Mouse (Mus musculus) kidney, embryonic 16.5 days (tissue): ENCODE data around the gene Tubgcp4. TPM values are rescaled to one million over a fixed set of nuclear protein-coding genes. Genes with fewer than 3 reads are reported as not detected.

Experiments used
- ATAC-seq: fragments of 200-750 bp; cut with Nextera tagmentation; 2 replicates; pipeline ENCODE4 v1.8.0; 2017; ENCODE audit warnings: moderate TSS enrichment; ENCODE audit not compliant: low FRiP score, low TSS enrichment
- H3K27ac ChIP-seq: fragments of 300-500 bp; sonication (generic); 2 replicates; pipeline ENCODE4 v1.5.1; 2014; ENCODE audit warnings: low read length
- H3K27me3 ChIP-seq: fragments of 300-500 bp; sonication (generic); 2 replicates; pipeline ENCODE4 v1.6.1; 2014; ENCODE audit warnings: low read length, control low read depth, mixed read lengths; ENCODE audit not compliant: insufficient read depth
- H3K36me3 ChIP-seq: fragments of 300-500 bp; sonication (generic); 2 replicates; pipeline ENCODE4 v1.6.1; 2014; ENCODE audit warnings: low read length, control low read depth, mixed read lengths; ENCODE audit not compliant: insufficient read depth
- H3K4me1 ChIP-seq: fragments of 300-500 bp; sonication (generic); 2 replicates; pipeline ENCODE4 v1.6.1; 2014; ENCODE audit warnings: low read length, control low read depth, mixed read lengths; ENCODE audit not compliant: insufficient read depth
- H3K4me2 ChIP-seq: fragments of 300-500 bp; sonication (generic); replicated peaks from 2 replicates; pipeline ENCODE4 v1.6.1; 2014; ENCODE audit warnings: low read depth, low read length
- H3K4me3 ChIP-seq: fragments of 300-500 bp; sonication (generic); 2 replicates; pipeline ENCODE4 v1.5.1; 2014; ENCODE audit warnings: mild to moderate bottlenecking, low read length
- H3K9ac ChIP-seq: fragments of 300-500 bp; sonication (generic); replicated peaks from 2 replicates; pipeline ENCODE4 v1.6.1; 2014; ENCODE audit warnings: low read length
- H3K9me3 ChIP-seq: fragments of 300-500 bp; sonication (generic); 2 replicates; pipeline ENCODE4 v1.6.1; 2016; ENCODE audit warnings: low read length, control low read depth
- WGBS: fragments of 180-500 bp; shearing (Covaris S2); extraction: QIAGEN DNeasy Blood & Tissue Kit; methylation state at CpG from one replicate; pipeline ENCODE4 v1.1.7; 2014; 5-methylcytosine and 5-hydroxymethylcytosine counted together
- polyA plus RNA-seq: library from polyadenylated mRNA; unstranded; fragments of >200 nt; fragmentation: Nextera tagmentation; extraction: Ambion mirVana; gene quantifications from 2 replicates; pipeline ENCODE4 v1.2.1, GENCODE M21; 2015

Tubgcp4 gene
- polyA plus RNA-seq, 1 experiment from 2014 or later: 56.9 TPM

DNA sequence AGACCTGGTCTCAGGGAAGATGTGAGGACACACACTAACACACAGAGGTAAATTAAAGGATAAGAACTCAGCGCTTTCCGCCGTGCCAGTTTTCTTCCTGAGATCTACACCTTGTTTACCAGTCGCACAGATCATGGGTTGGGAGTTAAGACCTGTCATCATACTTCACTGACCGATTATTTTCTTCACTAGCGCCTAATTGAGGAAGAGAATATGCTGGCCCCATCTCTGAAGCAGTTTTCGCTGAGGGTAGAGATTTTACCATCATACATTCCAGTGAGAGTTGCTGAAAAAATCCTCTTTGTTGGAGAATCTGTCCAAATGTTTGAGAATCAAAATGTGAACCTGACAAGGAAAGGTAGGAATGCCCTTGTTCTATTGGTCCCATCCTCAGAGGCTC, 13.7 kb downstream of the Tubgcp4 start:
- WGBS: 94% methylated on average over 7 of the region's 7 CpGs
- Histone ChIP-seq H3K36me3 (peaks cover 57% of the 10 kb centered on the region), H3K27ac (no peak overlapping the region)

DNA sequence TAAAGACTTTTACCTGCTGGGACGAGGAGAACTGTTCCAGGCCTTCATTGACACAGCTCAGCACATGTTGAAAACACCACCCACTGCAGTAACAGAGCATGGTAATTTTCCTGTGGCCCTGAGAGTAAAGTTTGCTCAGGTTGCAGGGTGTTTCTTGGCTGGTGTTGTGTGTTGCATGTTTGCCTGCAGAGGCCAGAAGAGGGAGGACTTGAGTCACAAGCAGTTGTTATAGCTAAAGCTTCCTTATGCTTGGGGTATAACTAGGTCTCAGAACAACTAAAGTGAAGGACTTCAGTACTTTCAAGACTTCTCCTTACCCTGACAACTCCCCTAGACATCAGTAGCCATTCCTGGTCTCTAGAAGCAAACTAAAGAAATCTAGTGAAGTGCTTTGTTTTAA, 18.1 kb downstream of the Tubgcp4 start:
- H3K9me3 ChIP-seq: no peaks in the 10 kb centered on the region
- WGBS: 68% methylated on average over 1 of the region's 1 CpGs
- no peaks in the 10 kb centered on the region for H3K27me3 ChIP-seq
- H3K36me3 ChIP-seq: peaks cover 72% of the 10 kb centered on the region
- H3K4me1 ChIP-seq: no peaks in the 10 kb centered on the region
- ATAC-seq: no peak
- H3K27ac ChIP-seq: no peak overlapping the region
- no peak overlapping the region for H3K9ac ChIP-seq
- no peak overlapping the region for H3K4me3 ChIP-seq
- no peak overlapping the region for H3K4me2 ChIP-seq

More for the DNA sequence above, 13.7 kb downstream of the Tubgcp4 start:
- Histone ChIP-seq H3K4me1 (no peaks in the 10 kb centered on the region), H3K4me3 (no peak overlapping the region), H3K9me3 (no peaks in the 10 kb centered on the region), H3K27me3 (no peaks in the 10 kb centered on the region), H3K9ac (no peak overlapping the region), H3K4me2 (no peak overlapping the region)
- ATAC-seq: no peak

DNA sequence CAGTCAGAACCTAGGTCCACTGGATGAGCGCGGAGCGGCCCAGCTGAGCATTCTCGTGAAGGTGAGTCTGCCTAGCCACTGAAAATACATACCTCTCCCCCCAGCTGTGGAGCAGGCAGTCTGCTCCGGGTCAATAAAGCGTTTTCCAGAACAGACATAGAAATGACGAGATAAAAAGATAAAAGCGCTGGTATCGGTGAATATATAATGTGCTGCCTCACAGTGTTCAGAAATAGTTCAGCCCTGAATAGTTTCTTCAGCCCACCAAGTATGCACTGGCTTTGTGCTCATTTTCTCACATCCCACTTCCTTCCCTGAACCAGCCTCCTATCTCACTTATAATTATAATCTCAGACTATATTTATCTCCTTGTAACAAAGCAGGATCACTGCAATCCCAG, 25.0 kb downstream of the Tubgcp4 start:
- Histone ChIP-seq H3K27ac (no peak overlapping the region), H3K9ac (no peak overlapping the region), H3K4me2 (no peak overlapping the region), H3K36me3 (peaks cover 85% of the 10 kb centered on the region), H3K9me3 (no peaks in the 10 kb centered on the region), H3K27me3 (no peaks in the 10 kb centered on the region), H3K4me3 (no peak overlapping the region), H3K4me1 (no peaks in the 10 kb centered on the region)
- ATAC-seq: no peak
- WGBS: 90% methylated on average over 9 of the region's 9 CpGs

DNA sequence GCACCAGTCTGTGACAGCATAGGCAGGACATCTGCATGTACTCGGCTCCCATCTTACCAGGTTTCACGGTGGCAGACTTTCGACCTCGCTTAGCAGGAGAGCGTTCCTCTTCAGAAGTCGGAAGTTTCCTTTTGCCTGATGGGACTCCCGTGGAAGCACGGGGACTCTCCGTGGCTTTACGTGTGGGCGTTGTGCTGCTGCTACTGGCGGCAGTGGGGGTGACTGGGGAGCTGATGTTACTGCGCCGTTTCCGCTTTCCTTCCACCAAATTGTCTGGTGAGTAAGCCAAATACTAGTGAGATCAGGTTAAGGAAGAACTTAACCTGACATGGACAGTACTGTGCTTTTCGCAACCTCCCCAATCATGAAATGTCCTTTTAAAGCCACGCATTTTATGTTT, 33.8 kb downstream of the Tubgcp4 start:
- Histone ChIP-seq H3K36me3 (peaks cover 77% of the 10 kb centered on the region), H3K4me3 (no peak overlapping the region), H3K27ac (no peak overlapping the region), H3K4me1 (no peaks in the 10 kb centered on the region), H3K9me3 (no peaks in the 10 kb centered on the region), H3K27me3 (no peaks in the 10 kb centered on the region), H3K9ac (no peak overlapping the region), H3K4me2 (no peak overlapping the region)
- ATAC-seq: no peak
- WGBS: 92% methylated on average over 17 of the region's 17 CpGs

DNA sequence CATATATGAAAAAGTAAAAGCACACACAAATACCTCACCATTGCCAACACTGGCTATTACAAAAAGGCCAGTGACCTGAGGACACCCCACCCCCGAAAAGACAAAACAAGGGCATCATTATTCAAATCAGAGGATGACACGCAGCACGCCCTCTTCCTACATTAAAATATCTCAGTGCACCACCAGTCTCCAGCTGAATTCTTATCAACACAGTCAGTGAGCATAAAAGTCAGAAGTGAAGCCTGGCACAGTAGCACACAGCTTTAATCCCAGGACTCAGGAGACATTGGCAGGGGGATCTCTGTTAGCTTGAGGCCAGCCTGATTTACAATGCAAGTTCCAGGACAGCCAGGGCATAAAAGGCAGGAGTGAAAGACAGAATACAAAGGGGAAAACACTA, 36.1 kb downstream of the Tubgcp4 start:
- Histone ChIP-seq H3K9me3 (no peaks in the 10 kb centered on the region), H3K27me3 (no peaks in the 10 kb centered on the region), H3K27ac (no peak overlapping the region), H3K4me3 (no peak overlapping the region), H3K4me1 (no peaks in the 10 kb centered on the region), H3K9ac (no peak overlapping the region), H3K36me3 (peaks cover 72% of the 10 kb centered on the region), H3K4me2 (no peak overlapping the region)
- WGBS: 91% methylated on average over 3 of the region's 3 CpGs
- no peak for ATAC-seq

DNA sequence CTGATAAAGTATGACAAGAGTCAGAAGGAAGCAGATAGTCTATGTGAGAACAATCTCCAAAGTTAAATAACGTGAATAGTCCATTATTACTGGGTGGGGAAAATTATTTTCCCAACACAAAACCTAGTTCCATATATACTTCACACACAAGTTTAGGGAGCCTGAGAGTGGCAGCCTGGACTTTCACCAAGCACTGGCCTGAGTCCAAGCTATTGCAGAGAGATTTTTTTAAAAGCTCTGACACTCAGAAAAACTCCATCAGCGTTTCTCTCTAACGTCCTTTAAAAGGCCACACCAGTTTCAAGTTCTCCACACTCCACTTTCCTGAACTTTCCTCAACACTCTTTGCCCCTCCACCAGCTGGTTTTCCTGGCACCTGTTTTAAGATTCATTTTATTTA, 44.0 kb downstream of the Tubgcp4 start:
- H3K9ac ChIP-seq: no peak overlapping the region
- peaks cover 55% of the 10 kb centered on the region for H3K36me3 ChIP-seq
- no peak overlapping the region for H3K4me3 ChIP-seq
- WGBS: 89% methylated on average over 3 of the region's 3 CpGs
- H3K27me3 ChIP-seq: no peaks in the 10 kb centered on the region
- no peak for ATAC-seq
- no peak overlapping the region for H3K4me2 ChIP-seq
- no peaks in the 10 kb centered on the region for H3K4me1 ChIP-seq
- no peak overlapping the region for H3K27ac ChIP-seq
- H3K9me3 ChIP-seq: no peaks in the 10 kb centered on the region

DNA sequence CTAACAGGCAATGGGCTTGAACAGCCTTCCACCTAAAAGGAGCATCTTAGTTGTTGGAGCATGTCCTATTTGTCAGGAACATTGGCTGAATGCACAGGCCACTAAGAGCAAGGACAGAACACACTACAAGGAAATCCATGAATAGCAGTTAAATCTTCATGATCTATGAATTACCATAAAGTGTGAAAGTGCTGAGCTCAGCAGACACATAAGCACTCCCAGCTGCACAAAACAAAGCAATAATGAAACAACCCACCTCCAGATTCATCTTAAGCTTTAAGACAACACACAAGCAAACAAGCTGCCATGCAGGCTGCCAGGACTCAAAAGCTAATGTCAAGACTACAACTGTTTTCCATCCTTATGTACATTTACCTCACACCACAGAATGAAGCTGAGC, 48.7 kb downstream of the Tubgcp4 start:
- H3K4me3 ChIP-seq: no peak overlapping the region
- H3K36me3 ChIP-seq: peaks cover 53% of the 10 kb centered on the region
- H3K9me3 ChIP-seq: no peaks in the 10 kb centered on the region
- H3K27ac ChIP-seq: no peak overlapping the region
- ATAC-seq: no peak
- no peak overlapping the region for H3K4me2 ChIP-seq
- no peaks in the 10 kb centered on the region for H3K4me1 ChIP-seq
- no peak overlapping the region for H3K9ac ChIP-seq
- H3K27me3 ChIP-seq: no peaks in the 10 kb centered on the region

DNA sequence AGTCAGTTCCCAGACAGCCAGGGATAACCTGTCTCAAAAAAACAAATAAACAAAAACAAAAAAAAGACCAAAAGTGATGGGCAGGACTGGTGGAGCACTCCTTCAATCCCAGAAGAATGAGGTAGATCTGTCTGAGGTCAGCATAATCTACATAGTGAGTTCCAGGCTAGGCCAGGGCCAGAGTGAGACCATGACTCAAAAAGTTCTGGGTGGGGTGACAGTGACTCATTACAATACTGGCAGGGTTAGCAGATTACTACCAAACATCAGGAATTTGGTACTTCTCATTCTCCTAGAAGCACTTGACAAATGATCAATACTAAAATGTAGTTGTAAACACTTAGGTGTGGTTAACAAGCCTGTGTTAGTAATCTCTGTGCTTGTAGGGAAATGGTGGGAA, 49.5 kb downstream of the Tubgcp4 start:
- Histone ChIP-seq H3K9ac (no peak overlapping the region), H3K4me2 (no peak overlapping the region), H3K9me3 (no peaks in the 10 kb centered on the region), H3K4me1 (no peaks in the 10 kb centered on the region), H3K4me3 (no peak overlapping the region), H3K27me3 (no peaks in the 10 kb centered on the region), H3K27ac (no peak overlapping the region), H3K36me3 (peaks cover 49% of the 10 kb centered on the region)
- ATAC-seq: no peak

DNA sequence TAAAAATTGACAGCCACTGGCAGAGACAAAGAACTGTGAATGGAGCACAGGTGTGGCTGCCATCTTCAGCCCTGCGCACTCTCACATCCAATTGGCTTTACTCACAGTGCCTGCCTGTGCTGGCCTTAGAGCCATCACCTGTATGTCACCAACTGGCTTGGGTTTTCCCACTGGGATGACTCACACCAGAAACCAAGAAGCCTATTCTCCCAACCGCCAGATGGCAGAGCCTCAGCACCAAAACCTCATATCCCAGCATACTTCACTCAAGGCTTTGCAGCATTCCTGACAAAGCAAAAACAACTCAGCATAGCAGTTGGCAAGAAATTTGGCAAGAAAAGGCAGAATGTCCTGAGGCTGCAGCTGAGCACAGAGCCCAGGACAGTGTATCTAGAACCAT, 52.6 kb downstream of the Tubgcp4 start:
- 89% methylated on average over 2 of the region's 2 CpGs for WGBS
- H3K36me3 ChIP-seq: peaks cover 46% of the 10 kb centered on the region

DNA sequence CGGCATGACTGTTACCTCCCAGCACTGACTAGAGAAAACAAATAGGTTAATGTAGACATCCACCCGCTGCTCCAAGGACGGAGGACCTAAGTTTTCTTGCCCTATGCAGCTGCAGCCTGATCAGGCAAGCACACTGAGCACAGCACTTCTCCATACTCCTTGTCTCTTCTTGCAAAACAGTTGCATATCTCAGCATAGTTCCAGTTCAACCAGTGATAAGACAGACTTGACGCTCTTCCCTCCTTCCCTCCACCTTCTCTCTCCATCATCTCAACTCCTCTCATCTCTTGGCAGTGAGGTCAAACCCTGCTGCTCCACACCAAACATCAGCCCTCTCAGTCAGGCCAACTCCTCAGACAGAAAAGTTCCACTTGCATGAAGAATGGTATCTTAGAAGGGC, 57.7 kb downstream of the Tubgcp4 start:
- no peak overlapping the region for H3K4me2 ChIP-seq
- H3K4me3 ChIP-seq: no peak overlapping the region
- no peak overlapping the region for H3K27ac ChIP-seq
- no peak overlapping the region for H3K9ac ChIP-seq
- 94% methylated on average over 4 of the region's 4 CpGs for WGBS
- H3K4me1 ChIP-seq: no peaks in the 10 kb centered on the region
- H3K36me3 ChIP-seq: peaks cover 56% of the 10 kb centered on the region
- H3K27me3 ChIP-seq: no peaks in the 10 kb centered on the region
- H3K9me3 ChIP-seq: no peaks in the 10 kb centered on the region
- ATAC-seq: no peak

More for the DNA sequence above, 52.6 kb downstream of the Tubgcp4 start:
- Histone ChIP-seq H3K4me3 (no peak overlapping the region), H3K4me1 (no peaks in the 10 kb centered on the region), H3K27me3 (no peaks in the 10 kb centered on the region), H3K9ac (no peak overlapping the region), H3K9me3 (no peaks in the 10 kb centered on the region), H3K4me2 (no peak overlapping the region), H3K27ac (no peak overlapping the region)
- no peak for ATAC-seq
